Mouse (Mus musculus): Measurements from ENCODE around the gene Pxk. TPM values are rescaled to one million over a fixed set of nuclear protein-coding genes. Genes with fewer than 3 reads are reported as not detected.
A peak's percentile ranks its signal among the peaks of the same experiment; 100 is the strongest.

Gene Pxk
- total and polyA plus RNA-seq, 2 experiments from 2014 or later, result 55.5 to 58.3 TPM

- DNase-seq (ENCODE audit: low spot score) (no peak), ATAC-seq (ENCODE audit: low FRiP score) (no peak)
- Histone ChIP-seq H3K4me1 (ENCODE audit: insufficient read depth, low read length) (no peaks in the 10 kb centered on the region), H3K27ac (ENCODE audit: low read depth, low read length) (no peak overlapping the region), H3K9ac (replicated peaks; ENCODE audit: low read length, poor library complexity, severe bottlenecking) (no peak overlapping the region), H3K4me3 (ENCODE audit: low read depth, low read length) (no peak overlapping the region), H3K9me3 (ENCODE audit: low read length) (no peaks in the 10 kb centered on the region), H3K4me2 (ENCODE audit: low read depth, low read length, poor library complexity, severe bottlenecking) (no peak overlapping the region), H3K27me3 (ENCODE audit: insufficient read depth, low read length) (no peaks in the 10 kb centered on the region), H3K36me3 (ENCODE audit: insufficient read depth, low read length) (peaks cover 19% of the 10 kb centered on the region)
- 84% methylated on average over 7 of the region's 7 CpGs for WGBS
- no peak for TF ChIP-seq CTCF (IDR thresholded peaks at IDR 0.05)
These were observed 26.3 kb downstream of the Pxk start for GRCm38 (mm10) chr14:8124046-8124881.

GRCm38 (mm10) chr14:8127971-8128370 is 30.0 kb downstream of the Pxk start:
- no peak for ATAC-seq (ENCODE audit: low FRiP score)
- Histone ChIP-seq H3K9me3 (ENCODE audit: low read length) (no peaks in the 10 kb centered on the region), H3K4me1 (ENCODE audit: insufficient read depth, low read length) (no peaks in the 10 kb centered on the region), H3K27me3 (ENCODE audit: insufficient read depth, low read length) (no peaks in the 10 kb centered on the region), H3K9ac (replicated peaks; ENCODE audit: low read length, poor library complexity, severe bottlenecking) (no peak overlapping the region), H3K4me2 (ENCODE audit: low read depth, low read length, poor library complexity, severe bottlenecking) (no peak overlapping the region), H3K36me3 (ENCODE audit: insufficient read depth, low read length) (peaks cover 34% of the 10 kb centered on the region), H3K27ac (ENCODE audit: low read depth, low read length) (no peak overlapping the region), H3K4me3 (ENCODE audit: low read depth, low read length) (no peak overlapping the region)
- DNase-seq (ENCODE audit: low spot score), result no peak
- TF ChIP-seq CTCF (IDR thresholded peaks at IDR 0.05), result no peak
- 81% methylated on average over 5 of the region's 5 CpGs for WGBS

DNA sequence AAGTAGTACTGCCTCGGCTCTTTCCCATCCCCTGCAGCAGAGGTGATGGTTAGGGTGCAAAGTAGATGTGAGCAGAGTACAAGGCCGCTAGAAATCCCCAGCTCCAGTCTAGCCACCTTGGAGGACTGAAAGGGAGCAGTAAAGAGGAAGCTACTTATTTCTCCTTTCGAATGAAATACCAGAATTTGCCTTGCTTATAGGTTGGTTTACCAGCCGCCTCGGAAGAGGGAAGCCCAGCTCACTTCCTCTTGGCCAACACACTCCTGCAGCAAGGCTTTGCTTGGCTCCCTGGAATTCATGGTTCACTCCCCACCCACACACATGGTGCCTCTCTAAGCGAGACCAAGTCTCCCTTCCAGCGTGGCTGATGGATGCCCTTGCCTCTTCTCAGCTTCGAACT is 34.8 kb downstream of the Pxk start:
- Histone ChIP-seq H3K27ac (ENCODE audit: low read depth, low read length) (no peak overlapping the region), H3K4me1 (ENCODE audit: insufficient read depth, low read length) (no peaks in the 10 kb centered on the region), H3K9me3 (ENCODE audit: low read length) (no peaks in the 10 kb centered on the region), H3K4me2 (ENCODE audit: low read depth, low read length, poor library complexity, severe bottlenecking) (no peak overlapping the region), H3K4me3 (ENCODE audit: low read depth, low read length) (no peak overlapping the region), H3K36me3 (ENCODE audit: insufficient read depth, low read length) (peaks cover 27% of the 10 kb centered on the region), H3K27me3 (ENCODE audit: insufficient read depth, low read length) (no peaks in the 10 kb centered on the region), H3K9ac (replicated peaks; ENCODE audit: low read length, poor library complexity, severe bottlenecking) (no peak overlapping the region)
- no peak for TF ChIP-seq CTCF (IDR thresholded peaks at IDR 0.05)
- DNase-seq (ENCODE audit: low spot score) (no peak), ATAC-seq (ENCODE audit: low FRiP score) (no peak)
- WGBS, result 92% methylated on average over 8 of the region's 8 CpGs

DNA sequence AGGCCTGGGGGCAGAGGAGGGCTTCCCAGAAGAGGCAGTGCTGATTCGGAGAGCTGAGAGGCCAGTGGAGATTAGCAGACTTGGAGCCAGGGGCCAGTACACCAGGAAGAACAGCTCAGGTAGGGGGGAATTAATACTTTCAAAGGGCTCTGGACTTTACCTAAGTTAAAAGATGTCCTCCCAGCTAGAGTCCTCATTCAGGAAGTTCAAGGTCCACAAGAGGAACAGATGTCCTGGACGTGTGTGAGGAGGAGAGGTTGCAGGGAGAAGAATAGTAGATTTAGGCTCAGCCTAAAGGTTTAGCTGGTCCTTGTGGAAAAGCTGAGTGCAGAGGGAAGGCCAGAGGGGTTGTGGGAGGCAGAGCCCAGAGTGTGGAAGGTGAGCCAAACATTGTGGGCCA is 36.2 kb downstream of the Pxk start:
- 66% methylated on average over 2 of the region's 2 CpGs for WGBS

GRCm38 (mm10) chr14:8135130-8135529 is 37.1 kb downstream of the Pxk start:
- Histone ChIP-seq H3K9ac (replicated peaks; ENCODE audit: low read length, poor library complexity, severe bottlenecking) (no peak overlapping the region), H3K4me3 (ENCODE audit: low read depth, low read length) (no peak overlapping the region), H3K4me1 (ENCODE audit: insufficient read depth, low read length) (no peaks in the 10 kb centered on the region), H3K4me2 (ENCODE audit: low read depth, low read length, poor library complexity, severe bottlenecking) (no peak overlapping the region), H3K36me3 (ENCODE audit: insufficient read depth, low read length) (peaks cover 42% of the 10 kb centered on the region), H3K27me3 (ENCODE audit: insufficient read depth, low read length) (no peaks in the 10 kb centered on the region), H3K27ac (ENCODE audit: low read depth, low read length) (no peak overlapping the region), H3K9me3 (ENCODE audit: low read length) (no peaks in the 10 kb centered on the region)
- DNase-seq (ENCODE audit: low spot score) (peak; percentile 35), ATAC-seq (ENCODE audit: low FRiP score) (no peak)
- WGBS, result 77% methylated on average over 3 of the region's 3 CpGs
- no peak for TF ChIP-seq CTCF (IDR thresholded peaks at IDR 0.05)

More for the DNA sequence above, 36.2 kb downstream of the Pxk start:
- Histone ChIP-seq H3K9ac (replicated peaks; ENCODE audit: low read length, poor library complexity, severe bottlenecking) (no peak overlapping the region), H3K27ac (ENCODE audit: low read depth, low read length) (no peak overlapping the region), H3K9me3 (ENCODE audit: low read length) (no peaks in the 10 kb centered on the region), H3K36me3 (ENCODE audit: insufficient read depth, low read length) (peaks cover 34% of the 10 kb centered on the region), H3K4me2 (ENCODE audit: low read depth, low read length, poor library complexity, severe bottlenecking) (no peak overlapping the region), H3K4me3 (ENCODE audit: low read depth, low read length) (no peak overlapping the region), H3K4me1 (ENCODE audit: insufficient read depth, low read length) (no peaks in the 10 kb centered on the region), H3K27me3 (ENCODE audit: insufficient read depth, low read length) (no peaks in the 10 kb centered on the region)
- no peak for TF ChIP-seq CTCF (IDR thresholded peaks at IDR 0.05)
- DNase-seq (ENCODE audit: low spot score) (no peak), ATAC-seq (ENCODE audit: low FRiP score) (no peak)

Data from midbrain, postnatal 0 days (tissue).